8 mouse cellular contexts compared by ENCODE assay signal in genomic region chr11:98781851-98782512, GRCm38 (mm10). TPM values are rescaled to one million over a fixed set of nuclear protein-coding genes. Genes with fewer than 3 reads are reported as not detected.
DNase-seq lines count a peak whose midpoint lies in the region; ATAC-seq lines count a peak whose summit lies in the region.

No protein-coding gene starts in this region.

- DNase-seq in neural tube, embryonic 11.5 days (ENCODE audit: low spot score): no peak
- DNase-seq in neural tube, embryonic 10.5 days (ENCODE audit: extremely low spot score, low spot score): no peak
- DNase-seq in heart, postnatal 14 days: peak; percentile 57 to 75
- DNase-seq in layer of hippocampus, adult 8-10 months (ENCODE audit: low spot score in 2 of 2): peak; percentile 73 to 84
- DNase-seq in telencephalon, adult 2 months (ENCODE audit: low read depth, low spot score): peak; percentile 95
- DNase-seq in thymus, adult 18-20 months: no peak

- no peak overlapping the region; the same call in 1 of the 2 replicates for H3K4me2 ChIP-seq in neural tube, embryonic 11.5 days (ENCODE audit: low read depth)
- peak overlapping the region; percentile 53 for H3K4me2 ChIP-seq in forebrain, embryonic 13.5 days

- H3K4me1 ChIP-seq in neural tube, embryonic 11.5 days (ENCODE audit: control insufficient read depth, insufficient read depth, low read length): peaks cover 26% of the 10 kb centered on the region
- peaks cover 59% of the 10 kb centered on the region for H3K4me1 ChIP-seq in forebrain, embryonic 13.5 days

- H3K36me3 ChIP-seq in neural tube, embryonic 11.5 days (ENCODE audit: control insufficient read depth, insufficient read depth, low read length): no peaks in the 10 kb centered on the region
- H3K36me3 ChIP-seq in forebrain, embryonic 13.5 days (ENCODE audit: poor library complexity, severe bottlenecking): no peaks in the 10 kb centered on the region
- no peaks in the 10 kb centered on the region for H3K36me3 ChIP-seq in macrophage (ENCODE audit: inconsistent target)

- H3K4me3 ChIP-seq in neural tube, embryonic 11.5 days (ENCODE audit: low read depth, low read length): no peak overlapping the region
- H3K4me3 ChIP-seq in forebrain, embryonic 13.5 days: no peak overlapping the region
- H3K4me3 ChIP-seq in macrophage (ENCODE audit: inconsistent target): no peak overlapping the region

- peak overlapping the region; percentile 80; the same call in 1 of the 2 replicates for H3K27ac ChIP-seq in neural tube, embryonic 11.5 days (ENCODE audit: low read depth, low read length)
- peak overlapping the region; percentile 76 for H3K27ac ChIP-seq in forebrain, embryonic 13.5 days
- peak overlapping the region; percentile 86 for H3K27ac ChIP-seq in macrophage

- H3K79me2 ChIP-seq in macrophage (ENCODE audit: inconsistent target): no peaks in the 10 kb centered on the region

- ATAC-seq in neural tube, embryonic 11.5 days (ENCODE audit: insufficient read depth, low FRiP score, low TSS enrichment): no peak
- peak; percentile 34 for ATAC-seq in forebrain, embryonic 13.5 days

- H3K9me3 ChIP-seq in neural tube, embryonic 11.5 days (ENCODE audit: control insufficient read depth, low read length): no peaks in the 10 kb centered on the region
- no peaks in the 10 kb centered on the region for H3K9me3 ChIP-seq in forebrain, embryonic 13.5 days (replicated peaks)

- intact Hi-C loops in heart, postnatal 14 days (cut with DNase I): no loop called here

- H3K9ac ChIP-seq in neural tube, embryonic 11.5 days (ENCODE audit: low read length): no peak overlapping the region
- 0 out of 2 replicates have a peak overlapping the region, but pooled peaks have one; percentile 34 for H3K9ac ChIP-seq in forebrain, embryonic 13.5 days

- H3K27me3 ChIP-seq in neural tube, embryonic 11.5 days (ENCODE audit: control insufficient read depth, insufficient read depth, low read length): no peaks in the 10 kb centered on the region
- no peaks in the 10 kb centered on the region for H3K27me3 ChIP-seq in forebrain, embryonic 13.5 days

- 18% methylated on average over 14 of the region's 14 CpGs for WGBS in neural tube, embryonic 11.5 days
- 14% methylated on average over 13 of the region's 14 CpGs for WGBS in forebrain, embryonic 13.5 days
- WGBS in macrophage (ENCODE audit: missing documents): 72% methylated on average over 12 of the region's 14 CpGs

RNA-seq across cellular contexts. Expression of gene Nr1d1, which starts 6.8 kb away (rescaled TPM):
- polyA plus RNA-seq in neural tube, embryonic 11.5 days (2014; fragmentation: Nextera tagmentation; extraction: Ambion mirVana): 1.5 and 1.9 TPM in 2 replicates
- 2.1 and 2.3 TPM in 2 replicates for polyA plus RNA-seq in forebrain, embryonic 13.5 days (2015; fragmentation: Nextera tagmentation; extraction: Ambion mirVana)
- total RNA-seq in heart, postnatal 14 days (2021): 10 to 100 TPM; 20.7 to 31.5 TPM
- total RNA-seq in layer of hippocampus, adult 8-10 months (2022): 10 to 100 TPM; 86.6 to 99.6 (median 92.7) TPM
- total RNA-seq in macrophage (2018; cell fraction: chromatin; rRNA removed): 10 to 100 TPM in 3 of 26 experiments, 1 to 10 TPM in 19, under 1 TPM in 2, not detected in 2; 0.22 to 19.5 (median 1.8) TPM
- total RNA-seq in macrophage (2018; cell fraction: cytosol; rRNA removed): 10 to 100 TPM in 3 of 26 experiments, 1 to 10 TPM in 22, under 1 TPM in 1; 0.80 to 16.2 (median 2.0) TPM
- total RNA-seq in macrophage (2018; cell fraction: nucleus; rRNA removed): 10 to 100 TPM in 6 of 26 experiments, 1 to 10 TPM in 14, under 1 TPM in 6; 0.30 to 28.5 (median 1.6) TPM
- polyA plus RNA-seq in macrophage (2018): 3.0 to 7.6 TPM (median 4.9 TPM) in 3 replicates

RNA-seq across cellular contexts. Expression of gene Msl1, which starts 13.3 kb away (rescaled TPM):
- 24.1 and 24.2 TPM in 2 replicates for polyA plus RNA-seq in neural tube, embryonic 11.5 days (2014; fragmentation: Nextera tagmentation; extraction: Ambion mirVana)
- 31.3 and 32.9 TPM in 2 replicates for polyA plus RNA-seq in forebrain, embryonic 13.5 days (2015; fragmentation: Nextera tagmentation; extraction: Ambion mirVana)
- total RNA-seq in heart, postnatal 14 days (2021): 10 to 100 TPM; 71.2 to 71.8 TPM
- total RNA-seq in layer of hippocampus, adult 8-10 months (2022): 100 to 1,000 TPM; 140 to 201 (median 177) TPM
- 100 to 1,000 TPM in 4 of 26 experiments, 10 to 100 TPM in 22; 26.6 to 124 (median 61.3) TPM for total RNA-seq in macrophage (2018; cell fraction: chromatin; rRNA removed)
- 10 to 100 TPM; 35.5 to 64.0 (median 51.6) TPM for total RNA-seq in macrophage (2018; cell fraction: cytosol; rRNA removed)
- total RNA-seq in macrophage (2018; cell fraction: nucleus; rRNA removed): 100 to 1,000 TPM in 7 of 26 experiments, 10 to 100 TPM in 19; 40.3 to 121 (median 76.1) TPM
- polyA plus RNA-seq in macrophage (2018): 40.0 to 80.9 TPM (median 44.0 TPM) in 3 replicates

RNA-seq across cellular contexts. Expression of gene Casc3, which starts 22.7 kb away (rescaled TPM):
- polyA plus RNA-seq in neural tube, embryonic 11.5 days (2014; fragmentation: Nextera tagmentation; extraction: Ambion mirVana): 55.4 and 59.4 TPM in 2 replicates
- polyA plus RNA-seq in forebrain, embryonic 13.5 days (2015; fragmentation: Nextera tagmentation; extraction: Ambion mirVana): 46.4 and 51.1 TPM in 2 replicates
- total RNA-seq in heart, postnatal 14 days (2021): 10 to 100 TPM; 23.6 to 25.0 TPM
- total RNA-seq in layer of hippocampus, adult 8-10 months (2022): 10 to 100 TPM; 50.5 to 64.9 (median 59.4) TPM
- 100 to 1,000 TPM in 5 of 26 experiments, 10 to 100 TPM in 21; 26.5 to 137 (median 57.5) TPM for total RNA-seq in macrophage (2018; cell fraction: chromatin; rRNA removed)
- 10 to 100 TPM; 21.0 to 40.3 (median 26.0) TPM for total RNA-seq in macrophage (2018; cell fraction: cytosol; rRNA removed)
- total RNA-seq in macrophage (2018; cell fraction: nucleus; rRNA removed): 10 to 100 TPM; 28.9 to 86.2 (median 50.2) TPM
- polyA plus RNA-seq in macrophage (2018): 21.2 to 29.9 TPM (median 22.1 TPM) in 3 replicates

RNA-seq across cellular contexts. Expression of gene Thra, which starts 41.5 kb away (rescaled TPM):
- 32.0 and 34.7 TPM in 2 replicates for polyA plus RNA-seq in neural tube, embryonic 11.5 days (2014; fragmentation: Nextera tagmentation; extraction: Ambion mirVana)
- polyA plus RNA-seq in forebrain, embryonic 13.5 days (2015; fragmentation: Nextera tagmentation; extraction: Ambion mirVana): 93.5 and 95.2 TPM in 2 replicates
- total RNA-seq in heart, postnatal 14 days (2021): 100 to 1,000 TPM; 123 to 130 TPM
- 100 to 1,000 TPM; 919 to 985 (median 938) TPM for total RNA-seq in layer of hippocampus, adult 8-10 months (2022)
- total RNA-seq in macrophage (2018; cell fraction: chromatin; rRNA removed): 10 to 100 TPM in 20 of 26 experiments, 1 to 10 TPM in 6; 3.6 to 48.8 (median 15.3) TPM
- total RNA-seq in macrophage (2018; cell fraction: cytosol; rRNA removed): 10 to 100 TPM in 17 of 26 experiments, 1 to 10 TPM in 9; 6.7 to 18.6 (median 11.3) TPM
- total RNA-seq in macrophage (2018; cell fraction: nucleus; rRNA removed): 10 to 100 TPM in 12 of 26 experiments, 1 to 10 TPM in 14; 4.3 to 29.5 (median 9.6) TPM
- polyA plus RNA-seq in macrophage (2018): 8.2 to 12.1 TPM (median 9.8 TPM) in 3 replicates

RNA-seq across cellular contexts. Expression of gene Med24, which starts 52.7 kb away (rescaled TPM):
- polyA plus RNA-seq in neural tube, embryonic 11.5 days (2014; fragmentation: Nextera tagmentation; extraction: Ambion mirVana): 67.6 and 74.5 TPM in 2 replicates
- 79.0 and 86.0 TPM in 2 replicates for polyA plus RNA-seq in forebrain, embryonic 13.5 days (2015; fragmentation: Nextera tagmentation; extraction: Ambion mirVana)
- total RNA-seq in heart, postnatal 14 days (2021): 10 to 100 TPM; 49.5 to 49.8 TPM
- 100 to 1,000 TPM; 118 to 162 (median 138) TPM for total RNA-seq in layer of hippocampus, adult 8-10 months (2022)
- total RNA-seq in macrophage (2018; cell fraction: chromatin; rRNA removed): 10 to 100 TPM; 26.0 to 64.8 (median 48.7) TPM
- 10 to 100 TPM; 12.8 to 23.6 (median 18.5) TPM for total RNA-seq in macrophage (2018; cell fraction: cytosol; rRNA removed)
- 10 to 100 TPM; 14.2 to 52.0 (median 30.6) TPM for total RNA-seq in macrophage (2018; cell fraction: nucleus; rRNA removed)
- 19.2 to 19.9 TPM (median 19.6 TPM) in 3 replicates for polyA plus RNA-seq in macrophage (2018)

Comparison
In these comparisons a context has a peak if more than half of its experiments do, and no peak if none do; other contexts are left out.
1. DNase-seq: peak in heart, postnatal 14 days (2 of 2), layer of hippocampus, adult 8-10 months (2 of 2) and telencephalon, adult 2 months (single experiment); none in neural tube, embryonic 11.5 days (single experiment), neural tube, embryonic 10.5 days (single experiment) and thymus, adult 18-20 months (0 of 2).
2. Peak in every context shown above with its lines, with median percentiles within 50 percentile points of each other: H3K27ac ChIP-seq.